Mouse (Mus musculus) gastrocnemius, postnatal 25 days (tissue): ENCODE results near the gene Snrnp48. TPM values are rescaled to one million over a fixed set of nuclear protein-coding genes. Genes with fewer than 3 reads are reported as not detected.
A peak's percentile ranks its signal among the peaks of the same experiment; 100 is the strongest.

Source experiments
- DNase-seq: peaks from one replicate; pipeline ENCODE4 v3.0.0; 2022
- long read RNA-seq, 2 experiments: library from polyadenylated mRNA; stranded (forward); transcript quantifications; one replicate each; pipeline ENCODE4 v2.0.0; 2021
- total RNA-seq, 2 experiments: library from RNA; stranded (reverse); gene quantifications; 1 replicate in 1 of 2; 2 replicates in 1 of 2; pipeline ENCODE4 v1.2.3; 2021

Snrnp48 gene
- 10 to 100 TPM in 1 of 2 experiments, 1 to 10 TPM in 1; 6.5 to 11.0 TPM for total RNA-seq
- long read RNA-seq, experiment 1, transcript Snrnp48-201 (9 exons, 1,785 nt), result major isoform, 5 of 13 reads
- long read RNA-seq, experiment 1, partial matches to known transcripts, result 6 of 13 reads
- long read RNA-seq, experiment 1, other reads (novel, unspliced or antisense), result 2 of 13 reads
- long read RNA-seq, experiment 2, transcript Snrnp48-201 (9 exons, 1,785 nt), result major isoform, 5 of 11 reads
- long read RNA-seq, experiment 2, partial matches to known transcripts, result 4 of 11 reads
- long read RNA-seq, experiment 2, other reads (novel, unspliced or antisense), result 1 of 11 reads

GRCm38 (mm10) chr13:38204702-38205482, at the start of gene Snrnp48:
Gene Snrnp48 (plus strand): TSS chr13:38204938.
- DNase-seq, result peak; percentile 90

- DNase-seq, result no peak
Observed at GRCm38 (mm10) chr13:38155523-38155922, 49.2 kb upstream of the Snrnp48 start.

- DNase-seq, result no peak
Observed at GRCm38 (mm10) chr13:38157635-38158034, 47.1 kb upstream of the Snrnp48 start.

- DNase-seq, result no peak
Observed at GRCm38 (mm10) chr13:38162002-38162401, 42.7 kb upstream of the Snrnp48 start.

- DNase-seq, result peak; percentile 14
Observed at GRCm38 (mm10) chr13:38162668-38163067, 42.1 kb upstream of the Snrnp48 start.

GRCm38 (mm10) chr13:38164932-38165331, 39.8 kb upstream of the Snrnp48 start:
- DNase-seq, result no peak

GRCm38 (mm10) chr13:38167056-38167455, 37.7 kb upstream of the Snrnp48 start:
- DNase-seq, result no peak

GRCm38 (mm10) chr13:38170707-38171144, 34.0 kb upstream of the Snrnp48 start:
- DNase-seq, result no peak

GRCm38 (mm10) chr13:38193406-38193805, 11.3 kb upstream of the Snrnp48 start:
- no peak for DNase-seq

GRCm38 (mm10) chr13:38201413-38201812, 3.3 kb upstream of the Snrnp48 start:
- no peak for DNase-seq

GRCm38 (mm10) chr13:38204171-38204570, 567 bp upstream of the Snrnp48 start:
- DNase-seq, result no peak

GRCm38 (mm10) chr13:38211122-38211521, 6.4 kb downstream of the Snrnp48 start:
- no peak for DNase-seq

- DNase-seq, result no peak
Observed at GRCm38 (mm10) chr13:38218686-38219085, 13.9 kb downstream of the Snrnp48 start.

- no peak for DNase-seq
Observed at GRCm38 (mm10) chr13:38220331-38220730, 15.6 kb downstream of the Snrnp48 start.

- DNase-seq, result no peak
Observed at GRCm38 (mm10) chr13:38230177-38230821, 25.6 kb downstream of the Snrnp48 start.

GRCm38 (mm10) chr13:38232411-38232810, 27.7 kb downstream of the Snrnp48 start:
- no peak for DNase-seq

- peak; percentile 26 for DNase-seq
Observed at GRCm38 (mm10) chr13:38232856-38233625, 28.3 kb downstream of the Snrnp48 start.

- no peak for DNase-seq
Observed at GRCm38 (mm10) chr13:38234651-38235050, 29.9 kb downstream of the Snrnp48 start.

GRCm38 (mm10) chr13:38235370-38235769, 30.6 kb downstream of the Snrnp48 start:
- DNase-seq, result no peak

- DNase-seq, result no peak
Observed at GRCm38 (mm10) chr13:38248151-38248550, 43.4 kb downstream of the Snrnp48 start.

GRCm38 (mm10) chr13:38251226-38251625, 46.5 kb downstream of the Snrnp48 start:
- no peak for DNase-seq

GRCm38 (mm10) chr13:38253696-38254095, 49.0 kb downstream of the Snrnp48 start:
- peak; percentile 69 for DNase-seq
